Mouse (Mus musculus): Measurements from ENCODE around the gene Rbbp7. TPM values are rescaled to one million over a fixed set of nuclear protein-coding genes. Genes with fewer than 3 reads are reported as not detected.

The Rbbp7 gene
- total RNA-seq, 1 experiment, result 276 TPM

GRCm38 (mm10) chrX:162727795-162728194 is 32.4 kb upstream of the Rbbp7 start:
- TF ChIP-seq ZNF384 (IDR thresholded peaks at IDR 0.05; ENCODE audit: low read depth, low read length) (no peak), MAFK (IDR thresholded peaks at IDR 0.05; ENCODE audit: insufficient read depth, low read depth, low read length) (no peak), HCFC1 (IDR thresholded peaks at IDR 0.05; ENCODE audit: borderline replicate concordance, insufficient read depth, low read length) (no peak), ZC3H11A (IDR thresholded peaks at IDR 0.05; ENCODE audit: borderline replicate concordance, low read depth, low read length) (no peak), CHD2 (IDR thresholded peaks at IDR 0.05; ENCODE audit: low read depth, low read length) (no peak)
- Histone ChIP-seq H3K9ac (ENCODE audit: insufficient read depth, low read depth, low read length, poor library complexity, severe bottlenecking) (no peak overlapping the region), H3K27ac (ENCODE audit: insufficient read depth, low read depth, low read length, poor library complexity, severe bottlenecking) (no peak overlapping the region; the same call in 1 of the 2 replicates), H3K4me1 (ENCODE audit: control insufficient read depth in 2 of 2, insufficient read depth in 2 of 2, low read length in 2 of 2, poor library complexity in 1 of 2) (peaks cover 0 to 5% of the 10 kb centered on the region in 2 experiments; a peak in 1 of 4 replicates), H3K36me3 (ENCODE audit: control insufficient read depth, insufficient read depth, low read length, poor library complexity, severe bottlenecking) (no peaks in the 10 kb centered on the region), H3K9me3 (ENCODE audit: control insufficient read depth, insufficient read depth, low read depth, low read length) (no peaks in the 10 kb centered on the region), H3K4me3 (ENCODE audit: insufficient read depth in 1 of 2, low read depth in 1 of 2, low read length in 2 of 2, poor library complexity in 1 of 2, severe bottlenecking in 1 of 2) (no peak overlapping the region)
- no peak for DNase-seq (ENCODE audit: low read depth, low spot score)
- in situ Hi-C loops (cut with MboI; ENCODE audit: low sequenced_read_pairs in 2 of 2, unreplicated experiment in 2 of 2), result no loop called here

GRCm38 (mm10) chrX:162728228-162728627 is 32.0 kb upstream of the Rbbp7 start:
- H3K4me1 ChIP-seq (ENCODE audit: control insufficient read depth in 2 of 2, insufficient read depth in 2 of 2, low read length in 2 of 2, poor library complexity in 1 of 2), result peaks cover 0 to 5% of the 10 kb centered on the region in 2 experiments; a peak in 1 of 4 replicates
- H3K9me3 ChIP-seq (ENCODE audit: control insufficient read depth, insufficient read depth, low read depth, low read length), result no peaks in the 10 kb centered on the region
- no peak overlapping the region for H3K9ac ChIP-seq (ENCODE audit: insufficient read depth, low read depth, low read length, poor library complexity, severe bottlenecking)
- TF ChIP-seq MAFK (IDR thresholded peaks at IDR 0.05; ENCODE audit: insufficient read depth, low read depth, low read length) (no peak), ZC3H11A (IDR thresholded peaks at IDR 0.05; ENCODE audit: borderline replicate concordance, low read depth, low read length) (no peak), CHD2 (IDR thresholded peaks at IDR 0.05; ENCODE audit: low read depth, low read length) (no peak), ZNF384 (IDR thresholded peaks at IDR 0.05; ENCODE audit: low read depth, low read length) (no peak), HCFC1 (IDR thresholded peaks at IDR 0.05; ENCODE audit: borderline replicate concordance, insufficient read depth, low read length) (no peak)
- H3K4me3 ChIP-seq (ENCODE audit: insufficient read depth in 1 of 2, low read depth in 1 of 2, low read length in 2 of 2, poor library complexity in 1 of 2, severe bottlenecking in 1 of 2), result no peak overlapping the region
- no peak for DNase-seq (ENCODE audit: low read depth, low spot score)
- in situ Hi-C loops (cut with MboI; ENCODE audit: low sequenced_read_pairs in 2 of 2, unreplicated experiment in 2 of 2), result no loop called here
- H3K27ac ChIP-seq (ENCODE audit: insufficient read depth, low read depth, low read length, poor library complexity, severe bottlenecking), result no peak overlapping the region
- no peaks in the 10 kb centered on the region for H3K36me3 ChIP-seq (ENCODE audit: control insufficient read depth, insufficient read depth, low read length, poor library complexity, severe bottlenecking)

- no peak for TF ChIP-seq HCFC1 (IDR thresholded peaks at IDR 0.05; ENCODE audit: borderline replicate concordance, insufficient read depth, low read length)
- TF ChIP-seq ZNF384 (IDR thresholded peaks at IDR 0.05; ENCODE audit: low read depth, low read length), result no peak
- TF ChIP-seq MAFK (IDR thresholded peaks at IDR 0.05; ENCODE audit: insufficient read depth, low read depth, low read length), result no peak
- no peak for TF ChIP-seq CHD2 (IDR thresholded peaks at IDR 0.05; ENCODE audit: low read depth, low read length)
- no peak for TF ChIP-seq ZC3H11A (IDR thresholded peaks at IDR 0.05; ENCODE audit: borderline replicate concordance, low read depth, low read length)
- H3K4me1 ChIP-seq (ENCODE audit: control insufficient read depth in 2 of 2, insufficient read depth in 2 of 2, low read length in 2 of 2, poor library complexity in 1 of 2), result peaks cover 0 to 5% of the 10 kb centered on the region in 2 experiments; a peak in 1 of 4 replicates
- no peak overlapping the region for H3K4me3 ChIP-seq (ENCODE audit: insufficient read depth in 1 of 2, low read depth in 1 of 2, low read length in 2 of 2, poor library complexity in 1 of 2, severe bottlenecking in 1 of 2)
- no peaks in the 10 kb centered on the region for H3K9me3 ChIP-seq (ENCODE audit: control insufficient read depth, insufficient read depth, low read depth, low read length)
- no peak overlapping the region for H3K27ac ChIP-seq (ENCODE audit: insufficient read depth, low read depth, low read length, poor library complexity, severe bottlenecking)
- H3K9ac ChIP-seq (ENCODE audit: insufficient read depth, low read depth, low read length, poor library complexity, severe bottlenecking), result no peak overlapping the region
- DNase-seq (ENCODE audit: low read depth, low spot score), result no peak
- no peaks in the 10 kb centered on the region for H3K36me3 ChIP-seq (ENCODE audit: control insufficient read depth, insufficient read depth, low read length, poor library complexity, severe bottlenecking)
- in situ Hi-C loops (cut with MboI; ENCODE audit: low sequenced_read_pairs in 2 of 2, unreplicated experiment in 2 of 2), result no loop called here
These were observed 30.2 kb upstream of the Rbbp7 start for GRCm38 (mm10) chrX:162730031-162730430.

- Histone ChIP-seq H3K27ac (ENCODE audit: insufficient read depth, low read depth, low read length, poor library complexity, severe bottlenecking) (peak overlapping the region; percentile 56; the same call in 1 of the 2 replicates), H3K9me3 (ENCODE audit: control insufficient read depth, insufficient read depth, low read depth, low read length) (no peaks in the 10 kb centered on the region), H3K9ac (ENCODE audit: insufficient read depth, low read depth, low read length, poor library complexity, severe bottlenecking) (0 out of 2 replicates have a peak overlapping the region, but pooled peaks have one; percentile 38), H3K4me3 (ENCODE audit: insufficient read depth in 1 of 2, low read depth in 1 of 2, low read length in 2 of 2, poor library complexity in 1 of 2, severe bottlenecking in 1 of 2) (peak overlapping the region; percentile 49 to 77), H3K36me3 (ENCODE audit: control insufficient read depth, insufficient read depth, low read length, poor library complexity, severe bottlenecking) (no peaks in the 10 kb centered on the region), H3K4me1 (ENCODE audit: control insufficient read depth in 2 of 2, insufficient read depth in 2 of 2, low read length in 2 of 2, poor library complexity in 1 of 2) (peaks cover 1 to 5% of the 10 kb centered on the region in 2 experiments; a peak in 2 of 4 replicates)
- no peak for TF ChIP-seq ZNF384 (IDR thresholded peaks at IDR 0.05; ENCODE audit: low read depth, low read length)
- TF ChIP-seq CHD2 (IDR thresholded peaks at IDR 0.05; ENCODE audit: low read depth, low read length), result no peak
- TF ChIP-seq MAFK (IDR thresholded peaks at IDR 0.05; ENCODE audit: insufficient read depth, low read depth, low read length), result no peak
- in situ Hi-C loops (cut with MboI; ENCODE audit: low sequenced_read_pairs in 2 of 2, unreplicated experiment in 2 of 2), result no loop called here
- DNase-seq (ENCODE audit: low read depth, low spot score), result no peak
These were observed 24.9 kb upstream of the Rbbp7 start for GRCm38 (mm10) chrX:162734997-162735929.

Measured in ES-E14 (cell line).